Mouse (Mus musculus) Patski (cell line): ENCODE measurements around the gene Hes3. TPM values are rescaled to one million over a fixed set of nuclear protein-coding genes. Genes with fewer than 3 reads are reported as not detected.

Source experiments
- ATAC-seq: fragments of 100-300 bp; one replicate; pipeline ENCODE4 v1.8.0; 2021
- CTCF ChIA-PET: fragments of 350-600 bp; sonication (Branson Sonifier 250); formaldehyde crosslinking; loops from one replicate; lab custom pipeline; 2022; ENCODE audit warnings: inconsistent platforms; lab: Charles Lee
- POLR2A ChIA-PET: fragments of 350-600 bp; sonication (Branson Sonifier 250); formaldehyde crosslinking; loops from one replicate; lab custom pipeline; 2022; ENCODE audit warnings: antibody characterized with exemption, inconsistent platforms; lab: Charles Lee
- DNase-seq: peaks from one replicate; pipeline ENCODE4 v3.0.0-alpha.2; 2011; ENCODE audit warnings: low read depth, low spot score
- H3K27me3 ChIP-seq: fragments of 371-371 bp; one replicate; pipeline ENCODE4 v1.5.1; 2021
- CTCF ChIP-seq: fragments of 100-300 bp; IDR thresholded peaks from one replicate; pipeline ENCODE4 v1.5.1; 2021
- in situ Hi-C: fragments of 300-500 bp; cut with MboI; formaldehyde crosslinking; loops from 3 replicates; pipeline ENCODE4 v1.11.1; 2018; ENCODE audit warnings: low pct_unique_long_range_greater_than_20kb, mixed read lengths
- polyA plus RNA-seq: library from polyadenylated mRNA; unstranded; gene quantifications from one replicate; pipeline ENCODE4 v1.2.3, GENCODE M21; 2021

Hes3 gene
- polyA plus RNA-seq, 1 experiment from 2014 or later, result 0.12 TPM

DNA sequence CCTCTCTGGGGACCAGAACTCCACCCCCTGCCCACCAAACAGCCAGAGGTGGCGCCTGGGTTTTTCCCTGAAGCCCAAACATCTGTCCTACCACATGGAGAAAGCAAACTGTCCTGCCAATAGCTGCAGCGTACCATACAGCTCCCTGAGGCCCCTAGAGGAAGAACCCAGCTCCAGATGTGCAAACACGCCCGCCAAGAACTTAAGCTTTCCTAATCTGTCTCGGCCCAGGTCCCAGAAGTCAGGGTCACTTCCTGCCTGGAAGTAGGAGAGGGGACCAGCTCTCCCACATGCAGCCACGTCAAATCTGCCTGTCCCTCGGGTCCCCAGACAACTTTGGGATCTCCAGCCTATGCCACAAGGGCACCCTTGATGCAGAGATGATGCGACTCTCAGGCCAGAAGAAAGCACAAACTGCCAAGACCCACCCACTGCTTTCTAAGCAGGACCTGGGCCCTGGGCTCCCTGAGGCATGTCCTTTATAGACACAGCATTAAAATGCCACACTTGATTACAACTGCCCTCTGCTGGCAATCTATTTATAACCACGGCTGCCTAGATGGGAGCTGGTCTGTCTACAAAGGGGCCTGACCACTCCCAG, 18.9 kb downstream of the Hes3 start:
- in situ Hi-C loops, result loop anchor here (5.0 kb wide), 1 partner anchor 60 kb away; no protein-coding TSS in a partner anchor
- H3K27me3 ChIP-seq, result no peaks in the 10 kb centered on the region
- ATAC-seq (peak; percentile 40), DNase-seq (no peak)
- CTCF ChIA-PET, result interaction anchor here (0.7 to 2.1 kb wide), 9 partner anchors 8 to 102 kb away, joined by 3 to 11 read pairs (median 4); no protein-coding TSS in a partner anchor
- no peak for TF ChIP-seq CTCF
- POLR2A ChIA-PET, result interaction anchor here (1.3 kb wide), 2 partner anchors 15 to 59 kb away, joined by 3 read pairs; no protein-coding TSS in a partner anchor

DNA sequence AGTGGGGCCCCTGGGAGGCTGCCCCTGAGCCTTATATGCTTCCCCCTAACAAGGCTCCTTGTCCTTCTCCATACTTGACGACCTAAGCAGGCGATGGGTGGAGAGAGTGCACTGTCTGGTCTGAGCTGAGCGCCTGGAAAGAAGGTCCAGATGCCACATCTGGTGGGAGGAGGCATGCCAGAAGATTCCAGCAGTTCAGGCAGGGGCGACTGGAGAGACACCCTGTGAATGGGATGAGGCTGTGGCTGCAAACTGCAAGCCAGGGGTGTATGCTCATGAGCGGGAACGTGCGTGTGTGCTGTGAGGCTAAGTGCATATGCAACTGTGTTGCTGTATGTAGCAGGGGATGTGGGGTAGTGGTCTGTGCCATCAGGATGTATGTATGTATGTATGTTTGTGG, 19.5 kb downstream of the Hes3 start:
- ChIA-PET POLR2A (interaction anchor here (1.3 kb wide), 1 partner anchor 59 kb away, joined by 3 read pairs; no protein-coding TSS in a partner anchor), CTCF (interaction anchor here (0.7 to 2.1 kb wide), 7 partner anchors 8 to 101 kb away, joined by 3 to 11 read pairs (median 4); no protein-coding TSS in a partner anchor)
- no peak for TF ChIP-seq CTCF
- DNase-seq (no peak), ATAC-seq (no peak)
- H3K27me3 ChIP-seq, result no peaks in the 10 kb centered on the region
- in situ Hi-C loops, result loop anchor here (5.0 kb wide), 1 partner anchor 60 kb away; no protein-coding TSS in a partner anchor

DNA sequence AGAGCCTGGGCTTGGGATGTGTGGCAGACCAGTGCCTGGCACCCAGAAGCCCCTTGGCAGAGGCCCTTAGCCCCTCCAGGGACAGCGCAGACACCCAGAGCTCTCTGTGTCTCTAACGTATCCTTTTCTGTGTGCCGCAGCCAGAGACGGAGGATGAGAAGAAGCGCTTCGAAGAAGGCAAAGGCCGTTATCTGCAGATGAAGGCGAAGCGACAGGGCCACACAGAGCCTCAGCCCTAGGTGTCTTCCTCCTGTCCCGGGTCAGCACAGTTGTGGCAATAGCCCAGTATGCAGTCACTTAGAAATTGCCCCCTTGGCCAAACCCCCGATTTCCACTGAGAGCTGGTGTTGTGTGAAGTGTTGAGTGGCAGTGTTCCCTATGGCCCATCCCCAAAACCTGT, 20.1 kb downstream of the Hes3 start:
- DNase-seq (no peak), ATAC-seq (no peak)
- in situ Hi-C loops, result loop anchor here (5.0 kb wide), 1 partner anchor 59 kb away; no protein-coding TSS in a partner anchor
- no peak for TF ChIP-seq CTCF
- no peaks in the 10 kb centered on the region for H3K27me3 ChIP-seq
- ChIA-PET POLR2A (no interaction called here), CTCF (interaction anchor here (0.8 to 2.1 kb wide), 2 partner anchors 22 to 49 kb away, joined by 3 to 5 read pairs; no protein-coding TSS in a partner anchor)

DNA sequence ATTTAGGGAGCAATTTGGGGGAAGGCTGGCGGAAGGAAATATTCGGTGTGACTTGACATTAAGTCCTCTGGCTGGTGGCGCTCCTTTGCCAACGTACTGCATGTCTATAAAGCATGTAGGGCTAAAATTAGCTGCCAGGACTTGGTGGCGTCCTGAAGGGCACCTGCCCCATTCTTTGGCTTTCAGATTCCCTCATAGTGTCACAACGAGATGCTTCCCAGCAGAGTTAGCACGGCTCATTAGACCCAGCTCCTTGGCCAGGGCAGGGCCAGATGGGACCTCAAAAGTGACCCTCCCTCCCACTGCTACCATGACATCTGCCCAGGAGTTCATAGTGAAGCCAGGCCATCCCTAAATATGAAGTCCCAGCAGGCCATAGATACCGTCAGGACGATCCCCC, 20.9 kb downstream of the Hes3 start:
- POLR2A ChIA-PET, result no interaction called here
- DNase-seq (no peak), ATAC-seq (no peak)
- CTCF ChIA-PET, result interaction anchor here (0.8 kb wide), 1 partner anchor 48 kb away, joined by 3 read pairs; no protein-coding TSS in a partner anchor
- in situ Hi-C loops, result loop anchor here (5.0 kb wide), 1 partner anchor 58 kb away; no protein-coding TSS in a partner anchor
- no peaks in the 10 kb centered on the region for H3K27me3 ChIP-seq
- no peak for TF ChIP-seq CTCF

DNA sequence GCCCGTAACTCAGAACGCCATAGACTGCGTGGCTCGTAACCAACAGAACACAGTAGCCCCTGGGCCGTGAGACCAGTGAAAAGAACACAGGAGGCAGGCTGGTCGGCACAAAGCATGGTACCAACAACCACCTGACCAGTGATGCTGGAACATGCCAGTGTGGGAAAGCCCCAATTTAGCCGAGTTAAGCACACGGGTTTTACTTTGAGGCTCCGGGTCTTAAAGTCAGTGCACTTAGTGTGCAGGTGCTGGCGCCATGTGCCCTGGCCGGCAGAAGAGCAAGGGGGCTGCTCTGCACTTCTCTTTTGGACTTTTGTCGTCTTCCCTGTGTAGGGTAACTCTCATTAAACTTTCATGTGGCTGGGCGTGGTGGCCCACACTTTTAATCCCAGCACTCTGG, 21.5 kb downstream of the Hes3 start:
- H3K27me3 ChIP-seq, result no peaks in the 10 kb centered on the region
- POLR2A ChIA-PET, result no interaction called here
- in situ Hi-C loops, result loop anchor here (5.0 kb wide), 1 partner anchor 58 kb away; no protein-coding TSS in a partner anchor
- CTCF ChIA-PET, result interaction anchor here (2.9 kb wide), 1 partner anchor 57 kb away, joined by 11 read pairs; no protein-coding TSS in a partner anchor
- TF ChIP-seq CTCF, result no peak
- ATAC-seq (no peak), DNase-seq (no peak)

DNA sequence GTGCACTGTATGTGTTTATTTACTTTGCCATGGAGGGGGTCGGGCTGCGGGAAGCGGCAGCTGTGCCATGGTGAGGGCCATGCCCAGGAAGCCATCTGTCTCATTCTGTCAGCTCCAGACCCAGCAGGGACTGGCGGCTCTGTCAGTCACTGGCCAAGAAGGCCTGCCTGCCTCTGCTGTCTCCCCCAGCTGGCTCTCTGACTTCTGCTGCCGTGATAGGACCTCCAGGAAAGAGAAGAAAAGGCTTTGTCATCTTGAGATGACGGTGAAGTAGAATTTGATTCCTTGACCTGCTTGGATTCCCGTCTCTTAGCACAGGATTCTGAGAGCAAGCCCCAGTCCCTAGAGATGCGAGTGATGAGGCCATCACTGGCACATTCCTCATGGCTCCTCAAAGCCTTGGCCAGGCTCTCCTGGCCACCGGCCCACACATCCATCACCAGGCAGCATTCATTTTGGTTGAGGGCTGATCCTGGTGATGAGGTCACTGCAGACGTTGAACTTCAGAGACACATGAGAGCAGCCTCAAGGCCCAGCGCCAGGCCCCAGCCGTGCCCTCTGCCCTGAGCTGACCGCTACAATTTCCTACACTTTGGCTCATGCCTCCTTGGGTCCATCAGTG, 23.6 kb downstream of the Hes3 start:
- no peak for TF ChIP-seq CTCF
- CTCF ChIA-PET, result interaction anchor here (1.4 to 2.9 kb wide), 2 partner anchors 8 to 55 kb away, joined by 4 to 11 read pairs; no protein-coding TSS in a partner anchor
- in situ Hi-C loops, result no loop called here
- POLR2A ChIA-PET, result no interaction called here
- DNase-seq (no peak), ATAC-seq (no peak)
- H3K27me3 ChIP-seq, result no peaks in the 10 kb centered on the region

DNA sequence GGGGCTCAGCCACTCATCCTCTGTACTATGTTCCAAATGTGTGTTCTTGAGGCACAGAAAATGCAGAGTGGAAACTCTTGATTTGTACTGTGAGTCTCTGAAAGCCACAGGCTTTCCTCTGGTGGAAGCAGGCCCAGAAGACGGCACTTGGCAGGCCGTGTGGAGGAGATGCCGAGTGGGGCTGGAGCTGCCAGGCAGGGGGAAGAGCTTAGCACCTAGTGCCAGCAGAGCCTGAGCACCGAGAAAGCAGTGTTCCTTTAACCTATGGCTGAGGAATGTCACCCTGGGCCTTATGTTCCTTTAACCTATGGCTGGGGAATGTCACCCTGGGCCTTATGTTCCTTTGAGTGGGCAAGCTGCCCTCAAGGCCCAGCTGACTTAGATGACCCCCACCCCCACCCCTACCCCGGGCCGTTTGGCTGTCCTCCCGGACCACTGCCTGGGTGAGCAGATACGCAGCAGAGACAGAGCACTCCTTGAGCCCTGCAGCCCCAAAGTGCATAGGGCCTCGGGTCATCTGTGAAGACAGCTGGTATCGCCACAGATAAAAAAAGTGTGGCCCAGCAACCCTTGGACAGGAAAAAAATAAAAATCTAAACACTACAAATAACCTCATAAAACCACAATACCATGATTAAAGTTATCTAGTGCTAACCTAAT, 25.1 kb downstream of the Hes3 start:
- ChIA-PET POLR2A (interaction anchor here (0.8 kb wide), 1 partner anchor 69 kb away, joined by 4 read pairs; no protein-coding TSS in a partner anchor), CTCF (no interaction called here)
- ATAC-seq, result no peak
- H3K27me3 ChIP-seq, result no peaks in the 10 kb centered on the region
- in situ Hi-C loops, result no loop called here
- TF ChIP-seq CTCF, result no peak
- DNase-seq, result no peak

DNA sequence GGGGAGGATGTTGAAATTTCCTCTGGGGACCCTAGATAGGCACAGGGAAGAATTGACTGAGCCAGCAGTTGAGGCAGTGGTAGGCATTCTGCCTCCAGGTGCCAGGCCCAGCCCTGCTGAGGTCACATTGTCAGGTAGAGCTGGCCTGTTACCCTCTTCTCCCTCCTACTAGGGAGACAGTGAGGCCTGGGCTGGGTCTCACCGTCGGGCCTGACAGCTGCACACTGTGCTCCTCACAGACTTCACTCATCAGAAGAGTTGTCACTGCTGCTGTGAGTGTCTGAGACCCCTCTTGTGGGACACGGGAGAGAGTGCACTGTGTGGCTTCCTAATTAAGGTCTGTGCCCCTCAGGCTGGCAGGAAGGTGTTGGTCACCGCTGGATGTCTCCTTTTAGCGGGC, 25.7 kb downstream of the Hes3 start:
- no peak for TF ChIP-seq CTCF
- DNase-seq (no peak), ATAC-seq (no peak)
- CTCF ChIA-PET, result no interaction called here
- POLR2A ChIA-PET, result interaction anchor here (0.8 kb wide), 1 partner anchor 69 kb away, joined by 4 read pairs; no protein-coding TSS in a partner anchor
- H3K27me3 ChIP-seq, result no peaks in the 10 kb centered on the region
- in situ Hi-C loops, result no loop called here

DNA sequence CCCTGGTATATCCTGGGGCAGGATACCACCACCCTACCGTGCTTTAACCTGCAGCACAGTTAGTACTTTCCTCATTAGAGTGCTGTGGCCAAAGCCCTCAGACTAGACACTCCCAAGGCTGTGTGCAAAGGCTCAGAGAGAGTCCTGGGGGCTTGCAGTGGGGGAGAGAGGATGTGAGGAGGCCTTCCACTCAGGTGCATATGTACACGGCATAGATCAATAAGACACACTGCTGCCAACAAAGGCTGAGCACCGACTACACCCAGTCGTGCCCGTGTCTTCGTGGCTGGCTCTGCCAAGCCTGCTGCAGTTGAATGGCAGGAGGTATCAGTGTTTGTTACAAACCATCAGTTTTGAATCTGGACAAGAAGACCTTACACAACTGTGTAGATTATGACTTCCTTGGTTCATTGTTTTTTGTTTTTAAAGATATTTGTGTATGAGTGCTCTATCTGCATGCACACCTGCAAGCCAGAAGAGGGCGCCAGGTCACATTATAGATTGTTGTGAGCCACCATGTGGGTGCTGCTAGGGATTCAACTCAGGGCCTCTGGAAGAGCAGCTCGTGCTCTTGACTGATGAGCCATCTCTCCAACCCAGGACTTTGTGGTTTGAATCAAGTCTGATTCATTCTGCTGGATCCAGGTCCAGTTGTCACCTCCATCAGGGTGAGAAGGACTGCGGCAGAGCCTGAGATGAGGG, 26.4 kb downstream of the Hes3 start:
- no peak for ATAC-seq
- no peak for DNase-seq
- in situ Hi-C loops, result no loop called here
- no peaks in the 10 kb centered on the region for H3K27me3 ChIP-seq
- POLR2A ChIA-PET, result no interaction called here
- no peak for TF ChIP-seq CTCF
- CTCF ChIA-PET, result interaction anchor here (0.8 to 1.1 kb wide), 2 partner anchors 8 to 10 kb away, joined by 3 to 4 read pairs; no protein-coding TSS in a partner anchor

DNA sequence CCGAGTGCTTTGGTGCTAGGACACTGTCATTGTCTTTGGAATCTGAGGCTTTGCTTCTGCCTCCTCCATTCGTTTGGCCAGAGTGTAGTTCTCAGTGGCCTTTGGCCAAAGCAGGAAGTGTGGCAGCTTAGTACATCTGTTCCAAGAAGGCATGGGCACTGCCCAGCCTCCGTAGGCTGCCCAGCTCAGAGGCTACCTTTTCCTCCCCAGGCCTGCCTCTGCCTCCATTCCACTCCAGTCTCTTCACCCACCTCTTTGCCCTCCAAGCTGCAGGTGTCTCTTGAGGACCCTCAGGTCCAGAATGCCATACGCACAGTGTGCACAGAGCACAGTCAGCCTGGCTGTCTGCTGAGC, 27.3 kb downstream of the Hes3 start:
- CTCF ChIA-PET, result interaction anchor here (0.8 to 1.1 kb wide), 2 partner anchors 9 kb away, joined by 3 to 4 read pairs; no protein-coding TSS in a partner anchor
- ATAC-seq (no peak), DNase-seq (no peak)
- no peak for TF ChIP-seq CTCF
- POLR2A ChIA-PET, result no interaction called here
- H3K27me3 ChIP-seq, result no peaks in the 10 kb centered on the region
- in situ Hi-C loops, result no loop called here
